Mouse (Mus musculus) urinary bladder, postnatal 14 days (tissue): Measurements from ENCODE around the gene Gm5916.

ENCODE experiments used
- DNase-seq: peaks from one replicate; pipeline ENCODE4 v3.0.0; 2021; ENCODE audit warnings: low spot score

Gm5916 gene

GRCm38 (mm10) chr9:36128679-36129078 lies at the start of gene Gm5916:
Gene Gm5916 (minus strand): TSS chr9:36128779.
- no peak for DNase-seq
